Mouse (Mus musculus): ENCODE measurements around the gene Tent5b.

GRCm38 (mm10) chr4:133532777-133533176 lies 52.8 kb downstream of the Tent5b start:
- no peak for TF ChIP-seq CTCF (IDR thresholded peaks at IDR 0.05; ENCODE audit: control insufficient read depth, insufficient read depth, insufficient read length)
- TF ChIP-seq MYOD1 (IDR thresholded peaks at IDR 0.05; ENCODE audit: control insufficient read depth, insufficient read length, low read depth), result no peak
- no peak for TF ChIP-seq MAX (IDR thresholded peaks at IDR 0.05)
- TF ChIP-seq CEBPB (IDR thresholded peaks at IDR 0.05; ENCODE audit: low read depth), result no peak
- TF ChIP-seq MYOG (IDR thresholded peaks at IDR 0.05; ENCODE audit: control insufficient read depth, extremely low read depth, insufficient read length), result no peak

Data from C2C12 (cell line).